Comparison of ENCODE assay signal across 8 mouse cellular contexts in genomic region chr10:42055224-42056165, GRCm38 (mm10). TPM values are rescaled to one million over a fixed set of nuclear protein-coding genes. Genes with fewer than 3 reads are reported as not detected.
DNase-seq lines count a peak whose midpoint lies in the region; ATAC-seq and TF ChIP-seq lines count a peak whose summit lies in the region.

No protein-coding gene starts in this region.

- H3K9ac ChIP-seq in heart, embryonic 14.5 days (ENCODE audit: low read length), result no peak overlapping the region
- no peak overlapping the region for H3K9ac ChIP-seq in heart, adult 2 months (ENCODE audit: low read depth, low read length)

- TF ChIP-seq POLR2A in heart, adult 2 months (IDR thresholded peaks at IDR 0.05; ENCODE audit: insufficient read depth, low read depth, low read length), result no peak

- no peaks in the 10 kb centered on the region for H3K79me2 ChIP-seq in heart, adult 2 months (replicated peaks; ENCODE audit: control insufficient read depth, insufficient read depth, low read length)

- peak; percentile 79; the same call in 1 of the 2 replicates for ATAC-seq in heart, embryonic 14.5 days (ENCODE audit: insufficient number of reproducible peaks, insufficient read depth, low FRiP score, low read depth)
- peak; percentile 62 for ATAC-seq in common myeloid progenitor, adult 5-6 weeks (replicated peaks; ENCODE audit: low read depth, poor library complexity, severe bottlenecking)
- ATAC-seq in inflammation-experienced regulatory T-cells, adult 6 months, result peak; percentile 68

- H3K27me3 ChIP-seq in heart, embryonic 14.5 days (ENCODE audit: control insufficient read depth, insufficient read depth, low read length), result no peaks in the 10 kb centered on the region
- H3K27me3 ChIP-seq in heart, adult 2 months (ENCODE audit: control insufficient read depth, insufficient read depth, low read length), result no peaks in the 10 kb centered on the region

- TF ChIP-seq CTCF in heart, adult 2 months (IDR thresholded peaks at IDR 0.05), result no peak

- no peaks in the 10 kb centered on the region for H3K36me3 ChIP-seq in heart, embryonic 14.5 days (ENCODE audit: control insufficient read depth, insufficient read depth, low read length)
- H3K36me3 ChIP-seq in heart, adult 2 months (ENCODE audit: control insufficient read depth, insufficient read depth, low read length), result no peaks in the 10 kb centered on the region

- no peak overlapping the region for H3K27ac ChIP-seq in heart, embryonic 14.5 days (replicated peaks in 1 of 2; ENCODE audit: control insufficient read depth in 1 of 2, insufficient read depth in 1 of 2, low read depth in 2 of 2, low read length in 2 of 2)
- no peak overlapping the region for H3K27ac ChIP-seq in heart, adult 2 months

- peak overlapping the region; percentile 26 for H3K4me2 ChIP-seq in heart, embryonic 14.5 days (ENCODE audit: low read length)

- no peak for DNase-seq in heart, adult 2 months
- peak; percentile 13 for DNase-seq in naive thymus-derived CD4-positive, alpha-beta T cell, adult 2 months (ENCODE audit: low read depth)
- no peak for DNase-seq in left cerebral cortex, adult 9 months (ENCODE audit: low spot score in 2 of 2)
- no peak for DNase-seq in gastrocnemius, adult 18-20 months (ENCODE audit: low spot score)
- DNase-seq in adrenal gland, postnatal 4 days (ENCODE audit: low spot score in 2 of 2), result no peak

- no peak for TF ChIP-seq EP300 in heart, adult 2 months (IDR thresholded peaks at IDR 0.05; ENCODE audit: insufficient read depth, low read depth, low read length)

- WGBS in heart, embryonic 14.5 days, result 52% methylated on average over 28 of the region's 29 CpGs
- WGBS in heart, adult 2 months, result 55% methylated on average over 28 of the region's 29 CpGs

- H3K9me3 ChIP-seq in heart, embryonic 14.5 days (ENCODE audit: control insufficient read depth, low read length), result no peaks in the 10 kb centered on the region

- intact Hi-C loops in heart, adult 2 months (cut with DNase I), result no loop called here

- peaks cover 13 to 15% of the 10 kb centered on the region in 2 experiments; a peak in 3 of 4 replicates for H3K4me1 ChIP-seq in heart, embryonic 14.5 days (ENCODE audit: control insufficient read depth in 2 of 2, insufficient read depth in 2 of 2, low read length in 2 of 2)
- H3K4me1 ChIP-seq in heart, adult 2 months (ENCODE audit: control insufficient read depth, insufficient read depth, low read length), result peaks cover 1% of the 10 kb centered on the region; the same call in 1 of the 2 replicates

- H3K4me3 ChIP-seq in heart, embryonic 14.5 days (ENCODE audit: control insufficient read depth in 1 of 2, insufficient read depth in 1 of 2, low read depth in 1 of 2, low read length in 2 of 2), result no peak overlapping the region; a peak in 1 of 4 replicates
- no peak overlapping the region for H3K4me3 ChIP-seq in heart, adult 2 months

RNA-seq across cellular contexts. Expression of gene Armc2, which starts 37.3 kb away (rescaled TPM):
- polyA plus RNA-seq in heart, embryonic 14.5 days (2014; fragmentation: Nextera tagmentation; extraction: Ambion mirVana), result 1.4 and 2.2 TPM in 2 replicates
- 10 to 100 TPM; 16.7 to 22.8 TPM for total RNA-seq in heart, adult 2 months (2021)
- polyA plus RNA-seq in heart, adult 2 months (2012; rRNA removed), result 6.4 and 7.1 TPM in 2 replicates
- total RNA-seq in common myeloid progenitor, adult 5-6 weeks (2017), result 0.14 and 0.29 TPM in 2 replicates
- under 1 TPM; 0.49 to 0.89 (median 0.77) TPM for polyA plus RNA-seq in inflammation-experienced regulatory T-cells, adult 6 months (2017; shearing (Covaris generic))
- under 1 TPM; 0.50 to 0.57 TPM for total RNA-seq in gastrocnemius, adult 18-20 months (2021)
- 1 to 10 TPM; 2.8 to 3.0 TPM for total RNA-seq in adrenal gland, postnatal 4 days (2021)

Comparison
In these comparisons a context has a peak if more than half of its experiments do, and no peak if none do; other contexts are left out.
1. RNA of gene Armc2, which starts 37.3 kb away (total RNA-seq): 16.7 to 22.8 TPM in heart, adult 2 months; 2.8 to 3.0 TPM in adrenal gland, postnatal 4 days, 0.50 to 0.57 TPM in gastrocnemius, adult 18-20 months and 0.14 to 0.29 TPM in common myeloid progenitor, adult 5-6 weeks; every median in the first group is over 4 times any median in the second.
2. Peak in every context shown above with its lines, with median percentiles within 50 percentile points of each other: ATAC-seq.